Mouse (Mus musculus): ENCODE data around the gene Nudt13.

DNA sequence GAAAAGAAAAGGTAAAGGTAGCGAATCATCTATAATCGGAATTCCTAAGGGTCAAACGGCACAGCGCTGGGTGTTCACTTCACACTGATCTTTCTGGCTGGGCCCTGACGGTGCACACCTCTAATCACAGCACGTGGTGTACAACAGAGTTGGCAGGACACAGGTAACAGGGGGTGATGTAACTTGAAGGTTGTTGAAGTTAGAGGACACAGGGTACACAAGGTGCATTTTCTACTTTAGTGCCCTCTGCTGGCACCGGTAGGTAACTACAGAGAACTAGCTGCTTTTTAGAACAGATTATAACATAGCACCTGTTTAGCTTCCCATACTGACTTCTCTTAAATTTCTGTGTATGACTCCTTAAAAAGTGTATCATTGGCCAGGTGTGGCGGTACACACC, 45.7 kb downstream of the Nudt13 start:
- TF ChIP-seq POLR2A (IDR thresholded peaks at IDR 0.05; ENCODE audit: borderline replicate concordance, low read depth, low read length), result no peak
- TF ChIP-seq CTCF (IDR thresholded peaks at IDR 0.05; ENCODE audit: low read depth, low read length), result peak; percentile 64
